Mouse (Mus musculus): ENCODE results near the gene Kirrel3.

The Kirrel3 gene

DNA sequence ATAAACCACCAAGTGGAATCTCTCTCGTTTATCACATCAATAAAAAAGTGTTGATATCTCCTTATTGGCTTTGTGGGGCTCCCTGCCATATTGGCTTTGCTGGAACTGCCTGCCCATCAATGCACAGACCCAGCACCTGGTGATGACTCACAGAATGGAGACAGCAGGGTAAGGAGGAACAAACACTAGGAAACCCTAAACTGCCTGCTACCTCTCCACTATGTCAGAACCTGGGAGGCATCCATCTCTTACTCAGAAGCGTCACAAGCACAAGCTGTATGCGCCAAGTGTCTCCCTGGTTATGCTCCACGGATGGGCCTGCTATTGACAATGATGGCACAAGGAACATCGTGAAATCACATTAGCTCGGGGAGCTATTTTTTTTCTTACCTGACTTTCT lies 33.2 kb downstream of the Kirrel3 start:
- no peak for DNase-seq

GRCm38 (mm10) chr9:34520234-34520950 lies 34.7 kb downstream of the Kirrel3 start:
- no peak for DNase-seq

DNA sequence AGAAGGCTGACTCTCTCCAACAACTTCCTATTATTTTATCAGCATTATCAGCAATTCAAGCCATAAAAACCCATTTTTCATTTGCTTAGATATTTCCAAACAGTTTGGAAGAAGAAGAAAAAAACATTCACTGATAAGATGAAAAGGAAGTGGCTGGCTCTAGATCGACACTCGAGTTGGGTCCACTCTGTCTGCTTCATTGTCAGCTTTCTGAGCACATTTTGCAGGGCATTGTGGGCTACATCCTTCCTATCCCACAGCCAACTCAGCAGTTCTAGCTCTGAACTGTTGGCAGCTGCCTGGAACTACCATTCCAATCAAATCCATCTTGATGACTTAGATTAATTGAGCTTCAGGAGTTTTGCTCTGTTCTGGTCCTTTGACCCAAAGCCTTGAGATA lies 40.0 kb downstream of the Kirrel3 start:
- DNase-seq = no peak

GRCm38 (mm10) chr9:34538591-34539335 lies 53.1 kb downstream of the Kirrel3 start:
- DNase-seq = no peak

- DNase-seq = no peak
Observed at GRCm38 (mm10) chr9:34541908-34542307, 56.2 kb downstream of the Kirrel3 start.

DNA sequence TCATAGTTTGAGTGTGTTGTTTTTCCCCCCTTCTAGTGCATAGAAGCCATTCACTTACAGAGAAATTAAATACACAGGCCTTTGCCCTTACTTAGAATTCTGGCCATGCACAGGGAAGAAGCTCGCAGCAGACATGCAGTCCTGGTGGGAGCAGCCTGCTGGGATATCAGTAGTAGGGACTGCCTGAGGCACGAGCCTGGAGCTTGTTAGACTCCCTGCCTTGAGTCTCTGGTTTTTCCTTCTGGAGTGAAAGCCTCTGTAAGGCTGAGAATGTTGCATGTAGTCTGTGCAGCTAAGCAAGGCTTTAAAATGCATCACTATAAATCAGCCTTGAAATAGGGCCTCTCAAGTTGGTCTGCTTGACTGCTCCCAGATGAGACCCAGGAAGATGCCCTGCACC lies 70.0 kb downstream of the Kirrel3 start:
- no peak for DNase-seq

GRCm38 (mm10) chr9:34557846-34558245 lies 72.2 kb downstream of the Kirrel3 start:
- no peak for DNase-seq

- peak; percentile 4 for DNase-seq
Observed at GRCm38 (mm10) chr9:34558291-34558899, 72.7 kb downstream of the Kirrel3 start.

GRCm38 (mm10) chr9:34559102-34559501 lies 73.4 kb downstream of the Kirrel3 start:
- no peak for DNase-seq

DNA sequence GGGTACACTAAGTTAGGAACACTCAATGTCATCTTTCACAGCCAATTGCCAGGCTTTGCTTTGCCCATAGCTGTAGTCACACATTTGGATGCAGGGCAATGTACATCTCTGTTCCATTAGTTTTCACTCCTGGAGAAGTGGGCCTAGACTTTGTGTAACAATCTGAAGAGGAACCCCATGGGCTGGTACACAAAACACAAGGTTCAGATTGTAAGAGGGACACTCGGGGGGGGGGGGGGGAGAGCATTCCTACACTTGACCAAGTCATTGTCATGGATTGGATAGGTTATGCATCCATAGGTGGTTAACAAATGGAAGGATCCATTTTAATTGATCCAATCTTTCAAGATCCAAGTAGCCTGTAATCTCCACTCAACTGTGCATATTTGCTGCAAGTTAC lies 75.6 kb downstream of the Kirrel3 start:
- no peak for DNase-seq

GRCm38 (mm10) chr9:34562437-34563000 lies 76.8 kb downstream of the Kirrel3 start:
- no peak for DNase-seq

- no peak for DNase-seq
Observed at GRCm38 (mm10) chr9:34573906-34574305, 88.2 kb downstream of the Kirrel3 start.

DNA sequence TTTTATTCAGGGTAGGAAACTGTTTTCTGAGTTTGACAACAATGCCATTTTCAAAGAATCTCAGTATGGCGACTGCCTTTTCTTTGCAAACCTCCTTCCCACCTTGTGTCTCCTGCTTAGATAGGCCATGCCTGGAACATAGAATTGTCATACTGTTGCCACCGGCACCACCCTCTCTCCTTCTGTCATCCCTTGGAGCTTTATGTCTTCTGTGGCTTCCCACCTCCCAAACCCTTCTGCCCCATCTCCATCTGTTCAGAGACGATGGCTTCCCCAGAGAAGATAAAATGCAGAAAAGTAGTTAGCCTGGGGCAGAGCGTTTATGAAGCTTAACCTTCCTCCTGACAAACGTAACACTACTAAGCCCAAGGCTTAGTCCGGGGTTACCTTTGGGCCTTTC lies 88.9 kb downstream of the Kirrel3 start:
- no peak for DNase-seq

DNA sequence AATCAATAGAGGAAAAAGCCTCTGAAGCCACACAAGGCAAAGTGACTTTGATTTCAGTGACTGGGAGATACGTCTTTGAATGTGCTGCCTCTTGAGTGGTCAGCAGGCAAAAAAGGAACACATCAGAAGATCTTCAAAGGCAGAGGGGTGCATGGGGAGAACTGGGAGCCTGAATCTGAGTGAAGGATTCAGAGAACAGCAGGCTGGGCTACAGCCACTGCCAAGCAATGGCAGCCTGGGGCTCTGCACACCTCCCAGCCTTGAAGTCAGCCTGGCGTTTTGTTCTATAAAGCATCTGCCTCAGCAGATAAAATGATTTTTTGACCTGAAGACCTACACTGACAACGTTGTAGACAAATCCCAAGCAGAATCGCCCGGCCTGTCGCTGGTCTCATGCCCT lies 93.5 kb downstream of the Kirrel3 start:
- DNase-seq = no peak

DNA sequence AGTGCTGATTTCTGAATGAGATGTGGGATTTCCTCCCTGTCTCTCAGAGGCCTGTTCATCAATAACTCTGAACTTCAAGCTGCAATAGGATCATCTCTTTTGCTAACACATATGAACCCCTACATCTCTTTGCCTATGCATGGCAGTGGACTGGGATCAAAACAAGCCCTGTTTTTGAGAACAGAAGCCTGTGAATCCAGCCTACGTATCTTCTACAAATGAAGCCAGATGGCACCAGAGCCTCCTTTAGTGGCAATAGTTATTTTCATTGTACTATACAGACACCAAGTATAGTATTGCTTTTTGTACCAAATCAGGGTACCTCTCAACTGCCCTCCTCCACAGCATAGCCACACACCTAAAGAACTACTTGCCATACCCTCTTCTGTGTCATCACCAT lies 94.4 kb downstream of the Kirrel3 start:
- no peak for DNase-seq

- no peak for DNase-seq
Observed at GRCm38 (mm10) chr9:34582496-34582895, 96.8 kb downstream of the Kirrel3 start.

DNA sequence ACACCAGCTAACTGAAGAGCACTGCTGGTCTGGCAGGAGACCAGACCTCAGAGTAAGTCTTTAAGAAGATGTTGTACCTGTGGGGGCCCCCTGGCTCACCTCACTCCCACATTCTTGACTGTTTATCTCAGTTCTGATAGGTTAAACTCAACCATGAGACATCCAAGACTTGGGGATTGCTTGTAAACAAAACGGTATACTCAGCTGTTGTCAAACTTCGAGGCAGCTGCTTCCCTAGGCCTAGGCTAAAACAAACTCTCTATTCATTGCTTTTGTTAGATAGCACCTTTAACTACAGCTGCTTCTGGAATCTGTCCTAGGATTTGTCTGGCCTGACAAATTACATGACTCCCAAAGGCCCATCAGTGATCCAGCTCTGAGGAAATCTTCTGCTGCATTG lies 99.8 kb downstream of the Kirrel3 start:
- DNase-seq = no peak

GRCm38 (mm10) chr9:34586080-34586479 lies 100.4 kb downstream of the Kirrel3 start:
- DNase-seq = no peak

- no peak for DNase-seq
Observed at GRCm38 (mm10) chr9:34589799-34590198, 104.1 kb downstream of the Kirrel3 start.

- no peak for DNase-seq
Observed at GRCm38 (mm10) chr9:34592073-34592610, 106.4 kb downstream of the Kirrel3 start.

GRCm38 (mm10) chr9:34593889-34594288 lies 108.2 kb downstream of the Kirrel3 start:
- DNase-seq = no peak

DNA sequence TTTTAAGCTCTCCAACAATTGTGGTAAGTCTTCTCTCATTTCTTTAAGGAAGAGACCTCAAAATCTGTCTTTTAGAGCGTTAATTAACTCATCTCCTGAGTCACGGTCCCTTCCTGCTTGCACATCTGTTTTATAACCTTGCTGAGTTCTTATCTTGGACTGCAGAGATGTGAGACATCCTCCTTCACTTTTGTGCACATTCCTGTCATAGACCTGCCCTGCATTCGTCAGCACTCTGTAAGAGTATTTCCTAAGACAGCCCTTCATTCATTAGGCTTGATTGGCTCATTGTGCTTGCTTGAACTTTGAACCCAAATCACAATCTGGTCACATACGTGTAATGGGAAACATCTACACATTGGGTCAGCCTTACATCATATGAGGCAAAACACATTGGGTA lies 114.6 kb downstream of the Kirrel3 start:
- DNase-seq = no peak

- DNase-seq = no peak
Observed at GRCm38 (mm10) chr9:34603750-34604149, 118.1 kb downstream of the Kirrel3 start.

- no peak for DNase-seq
Observed at GRCm38 (mm10) chr9:34604931-34605330, 119.2 kb downstream of the Kirrel3 start.
